Mouse (Mus musculus) intestine, postnatal 0 days (tissue): Measurements from ENCODE around the gene Sptb. TPM values are rescaled to one million over a fixed set of nuclear protein-coding genes. Genes with fewer than 3 reads are reported as not detected.

ENCODE experiments used
- ATAC-seq: fragments of 200-750 bp; cut with Nextera tagmentation; 2 replicates; pipeline ENCODE4 v1.8.0; 2017; ENCODE audit warnings: mild to moderate bottlenecking, moderate TSS enrichment, moderate library complexity
- H3K27ac ChIP-seq: fragments of 300-500 bp; sonication (generic); 2 replicates; pipeline ENCODE4 v1.5.1; 2014; ENCODE audit warnings: mild to moderate bottlenecking, low read depth, low read length, moderate library complexity
- H3K27me3 ChIP-seq: fragments of 300-500 bp; sonication (generic); replicated peaks from 2 replicates; pipeline ENCODE4 v1.6.1; 2014; ENCODE audit warnings: low read length, mixed read lengths; ENCODE audit not compliant: control insufficient read depth, insufficient read depth
- H3K36me3 ChIP-seq: fragments of 300-500 bp; sonication (generic); 2 replicates; pipeline ENCODE4 v1.6.1; 2014; ENCODE audit warnings: mild to moderate bottlenecking, moderate library complexity; ENCODE audit not compliant: control insufficient read depth, insufficient read depth
- H3K4me1 ChIP-seq: fragments of 300-500 bp; sonication (generic); replicated peaks from 2 replicates; pipeline ENCODE4 v1.6.1; 2014; ENCODE audit warnings: antibody characterized with exemption, low read length, mixed read lengths; ENCODE audit not compliant: control insufficient read depth, insufficient read depth
- H3K4me2 ChIP-seq: fragments of 300-500 bp; sonication (generic); replicated peaks from 2 replicates; pipeline ENCODE4 v1.6.1; 2014; ENCODE audit warnings: low read depth, mild to moderate bottlenecking, moderate library complexity
- H3K4me3 ChIP-seq: fragments of 300-500 bp; sonication (generic); 2 replicates; pipeline ENCODE4 v1.5.1; 2014; ENCODE audit warnings: low read depth, low read length
- H3K9ac ChIP-seq: fragments of 300-500 bp; sonication (generic); 2 replicates; pipeline ENCODE4 v1.6.1; 2014; ENCODE audit warnings: mild to moderate bottlenecking, low read depth, low read length
- H3K9me3 ChIP-seq: fragments of 300-500 bp; sonication (generic); 2 replicates; pipeline ENCODE4 v1.6.1; 2016; ENCODE audit warnings: mixed run types; ENCODE audit not compliant: control insufficient read depth
- CTCF ChIP-seq: sonication (generic); IDR thresholded peaks from 2 replicates; pipeline ENCODE4 v1.5.1; 2016; ENCODE audit warnings: low read depth, mild to moderate bottlenecking, control low read depth, antibody characterized with exemption, moderate library complexity
- WGBS: fragments of 180-500 bp; shearing (Covaris S2); extraction: QIAGEN DNeasy Blood & Tissue Kit; methylation state at CpG from one replicate; pipeline ENCODE4 v1.1.7; 2014; 5-methylcytosine and 5-hydroxymethylcytosine counted together
- polyA plus RNA-seq: library from polyadenylated mRNA; unstranded; fragments of >200 nt; fragmentation: Nextera tagmentation; extraction: Ambion mirVana; gene quantifications from 2 replicates; pipeline ENCODE4 v1.2.1, GENCODE M21; 2015

Sptb gene
- polyA plus RNA-seq, 1 experiment from 2014 or later, result 0.35 TPM

DNA sequence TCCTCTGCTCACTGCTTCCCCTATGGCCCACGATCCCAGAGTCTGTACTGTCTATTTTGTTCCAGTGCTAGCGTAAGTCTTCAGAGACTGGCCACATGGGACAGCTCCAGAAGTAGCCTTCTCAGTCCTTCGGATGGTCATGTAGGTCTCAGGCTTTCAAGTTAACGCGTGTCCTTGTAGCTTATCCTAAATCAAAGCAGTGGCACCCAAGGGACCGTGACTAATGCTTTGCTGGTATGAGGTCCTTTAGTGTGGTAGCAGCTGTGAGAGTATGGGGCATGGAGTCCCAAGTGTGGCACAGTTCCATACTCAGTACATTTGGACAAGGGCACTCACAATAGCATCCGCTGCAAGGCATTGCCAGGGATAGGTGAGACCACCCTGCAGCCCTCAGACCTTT is 154.2 kb downstream of the Sptb start:
- H3K27ac ChIP-seq, result no peak overlapping the region
- H3K4me2 ChIP-seq, result no peak overlapping the region
- H3K4me3 ChIP-seq, result no peak overlapping the region
- peaks cover 13% of the 10 kb centered on the region for H3K36me3 ChIP-seq
- ATAC-seq, result no peak
- H3K9me3 ChIP-seq, result no peaks in the 10 kb centered on the region
- H3K27me3 ChIP-seq, result no peaks in the 10 kb centered on the region
- peaks cover 26% of the 10 kb centered on the region for H3K4me1 ChIP-seq
- no peak overlapping the region for H3K9ac ChIP-seq
- WGBS, result 85% methylated on average over 7 of the region's 7 CpGs
- TF ChIP-seq CTCF, result no peak

- no peaks in the 10 kb centered on the region for H3K27me3 ChIP-seq
Observed at GRCm38 (mm10) chr12:76554871-76555386, 155.4 kb downstream of the Sptb start.

DNA sequence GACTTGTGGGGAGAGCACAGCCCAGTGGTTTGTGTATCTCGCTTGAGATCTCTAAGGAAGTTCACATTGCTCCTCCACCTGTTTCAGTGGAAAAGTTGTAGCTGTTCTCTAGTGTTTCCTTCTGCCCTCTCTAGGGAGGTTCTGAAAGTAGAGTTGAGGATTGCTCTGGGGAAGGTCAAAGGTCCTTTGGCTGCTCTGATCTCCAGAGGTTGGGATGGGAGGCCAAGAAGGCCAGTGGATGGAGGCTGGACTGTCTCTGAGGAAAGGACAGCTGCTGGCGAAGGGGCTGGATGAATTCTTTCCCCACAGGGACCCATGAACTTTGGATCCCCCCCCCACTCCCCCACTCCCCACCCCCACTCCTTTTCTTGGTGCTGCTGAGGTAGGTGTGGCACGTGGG is 156.0 kb downstream of the Sptb start:
- WGBS, result 42% methylated on average over 3 of the region's 3 CpGs
- H3K4me2 ChIP-seq, result no peak overlapping the region
- H3K4me3 ChIP-seq, result no peak overlapping the region
- no peak for TF ChIP-seq CTCF
- no peak for ATAC-seq
- peaks cover 2% of the 10 kb centered on the region; the same call in 1 of the 2 replicates for H3K36me3 ChIP-seq
- H3K9me3 ChIP-seq, result no peaks in the 10 kb centered on the region
- H3K27me3 ChIP-seq, result no peaks in the 10 kb centered on the region
- peak overlapping the region; percentile 76 for H3K27ac ChIP-seq
- H3K4me1 ChIP-seq, result peaks cover 32% of the 10 kb centered on the region
- 0 out of 2 replicates have a peak overlapping the region, but pooled peaks have one; percentile 11 for H3K9ac ChIP-seq

More at GRCm38 (mm10) chr12:76554871-76555386, 155.4 kb downstream of the Sptb start:
- no peak overlapping the region for H3K9ac ChIP-seq
- ATAC-seq, result no peak
- H3K36me3 ChIP-seq, result peaks cover 7% of the 10 kb centered on the region; the same call in 1 of the 2 replicates
- peaks cover 27% of the 10 kb centered on the region for H3K4me1 ChIP-seq
- H3K4me2 ChIP-seq, result no peak overlapping the region
- no peaks in the 10 kb centered on the region for H3K9me3 ChIP-seq
- peak overlapping the region; percentile 15; the same call in 1 of the 2 replicates for H3K27ac ChIP-seq
- H3K4me3 ChIP-seq, result no peak overlapping the region
- no peak for TF ChIP-seq CTCF
- WGBS, result 77% methylated on average over 3 of the region's 3 CpGs

- no peaks in the 10 kb centered on the region for H3K27me3 ChIP-seq
- no peaks in the 10 kb centered on the region; the same call in 1 of the 2 replicates for H3K36me3 ChIP-seq
- TF ChIP-seq CTCF, result no peak
- H3K27ac ChIP-seq, result peak overlapping the region; percentile 76
- no peaks in the 10 kb centered on the region for H3K9me3 ChIP-seq
- 0 out of 2 replicates have a peak overlapping the region, but pooled peaks have one; percentile 11 for H3K9ac ChIP-seq
- H3K4me3 ChIP-seq, result no peak overlapping the region
- peaks cover 28% of the 10 kb centered on the region for H3K4me1 ChIP-seq
- no peak overlapping the region; the same call in 1 of the 2 replicates for H3K4me2 ChIP-seq
- no peak for ATAC-seq
- WGBS, result 46% methylated on average over 7 of the region's 7 CpGs
Observed at GRCm38 (mm10) chr12:76553917-76554316, 156.4 kb downstream of the Sptb start.

- no peaks in the 10 kb centered on the region for H3K9me3 ChIP-seq
- peak overlapping the region; percentile 76 for H3K27ac ChIP-seq
- H3K4me2 ChIP-seq, result no peak overlapping the region
- WGBS, result 61% methylated on average over 4 of the region's 4 CpGs
- no peaks in the 10 kb centered on the region; the same call in 1 of the 2 replicates for H3K36me3 ChIP-seq
- no peak for TF ChIP-seq CTCF
- ATAC-seq, result no peak
- no peaks in the 10 kb centered on the region for H3K27me3 ChIP-seq
- H3K4me3 ChIP-seq, result no peak overlapping the region
- peaks cover 27% of the 10 kb centered on the region for H3K4me1 ChIP-seq
- no peak overlapping the region for H3K9ac ChIP-seq
Observed at GRCm38 (mm10) chr12:76552958-76553357, 157.4 kb downstream of the Sptb start.

DNA sequence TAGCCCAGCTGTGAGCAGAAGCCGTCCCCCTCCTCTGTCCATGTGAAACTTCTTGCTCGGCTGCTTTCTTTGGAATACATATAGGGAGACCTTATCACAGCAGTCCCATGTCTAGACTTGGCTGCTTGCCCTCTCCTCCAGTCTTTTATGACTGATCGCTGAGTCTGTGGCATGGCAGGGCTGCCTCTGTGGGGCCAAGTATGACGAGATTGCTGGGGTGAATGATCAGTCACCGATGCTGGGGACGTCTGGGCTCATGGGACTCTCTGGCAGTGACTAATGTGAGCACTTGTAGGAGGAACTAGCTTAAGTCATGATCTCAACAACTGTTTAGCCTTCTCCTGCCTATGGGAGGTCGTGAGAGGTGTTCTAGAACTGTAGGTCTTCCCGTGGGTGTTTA is 158.0 kb downstream of the Sptb start:
- no peaks in the 10 kb centered on the region for H3K9me3 ChIP-seq
- H3K4me3 ChIP-seq, result no peak overlapping the region
- WGBS, result 11% methylated on average over 8 of the region's 8 CpGs
- peak; percentile 84 for ATAC-seq
- no peaks in the 10 kb centered on the region; the same call in 1 of the 2 replicates for H3K36me3 ChIP-seq
- no peaks in the 10 kb centered on the region for H3K27me3 ChIP-seq
- H3K9ac ChIP-seq, result no peak overlapping the region
- peaks cover 27% of the 10 kb centered on the region for H3K4me1 ChIP-seq
- H3K27ac ChIP-seq, result peak overlapping the region; percentile 83
- no peak for TF ChIP-seq CTCF
- H3K4me2 ChIP-seq, result peak overlapping the region; percentile 18; the same call in 1 of the 2 replicates
